Mouse (Mus musculus): ENCODE results near the gene Rbm48. TPM values are rescaled to one million over a fixed set of nuclear protein-coding genes. Genes with fewer than 3 reads are reported as not detected.
"Not testable (repeated sequence)": the region's sequence is repeated elsewhere in the genome, so short reads cannot be mapped to it uniquely, and the experiment has no call there.

Gene Rbm48
- total RNA-seq (2021) = 10 to 100 TPM in 1 of 2 experiments, 1 to 10 TPM in 1; 8.0 to 11.6 TPM
- long read RNA-seq, experiment 1, transcript Rbm48-201 (5 exons, 2,368 nt) = major isoform, 9 of 10 reads
- long read RNA-seq, experiment 1, partial matches to known transcripts = 0 of 10 reads
- long read RNA-seq, experiment 1, other reads (novel, unspliced or antisense) = 1 of 10 reads
- long read RNA-seq, experiment 2, partial matches to known transcripts = 0 of 5 reads
- long read RNA-seq, experiment 2, other reads (novel, unspliced or antisense) = 1 of 5 reads

DNA sequence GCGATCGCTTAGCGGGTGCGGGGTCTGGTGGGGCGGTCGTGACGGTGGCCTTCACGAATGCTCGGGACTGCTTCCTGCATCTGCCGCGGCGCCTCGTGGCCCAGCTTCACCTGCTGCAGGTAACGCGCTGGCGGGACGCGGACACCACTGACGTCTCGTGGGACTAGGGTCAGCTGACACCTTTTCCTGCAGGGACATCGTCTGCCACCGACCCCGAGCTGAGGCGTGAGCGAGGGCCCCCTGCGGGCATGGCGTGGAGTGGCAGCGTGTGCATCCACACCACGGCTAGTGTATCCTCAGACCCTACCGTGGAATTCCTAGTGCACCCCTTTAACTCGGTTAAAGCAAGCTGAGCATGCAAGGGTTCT lies at the start of gene Rbm48:
Rbm48 (minus strand) TSS at position 187 of the 368 bp plus-strand sequence.
- peak; percentile 88 for DNase-seq

DNA sequence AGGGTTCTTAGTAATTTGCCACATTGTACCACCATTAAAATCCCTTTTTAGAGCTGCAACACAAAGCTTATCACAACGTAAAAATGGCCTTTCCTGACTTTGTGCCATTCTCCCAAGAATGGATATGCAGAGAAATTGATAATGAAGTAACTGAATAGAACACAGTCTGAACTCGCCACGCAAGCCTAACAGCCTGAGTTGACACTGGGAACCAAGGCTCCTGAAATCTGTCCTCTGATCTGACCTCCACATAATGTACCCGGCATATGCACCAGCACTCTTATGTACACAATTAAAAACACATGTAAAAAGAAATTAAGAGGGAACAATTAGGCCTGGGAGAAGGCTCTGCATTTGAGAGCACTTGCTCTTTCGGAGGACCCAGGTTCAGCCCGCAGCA lies 48.9 kb upstream of the Rbm48 start:
- no peak for DNase-seq

DNA sequence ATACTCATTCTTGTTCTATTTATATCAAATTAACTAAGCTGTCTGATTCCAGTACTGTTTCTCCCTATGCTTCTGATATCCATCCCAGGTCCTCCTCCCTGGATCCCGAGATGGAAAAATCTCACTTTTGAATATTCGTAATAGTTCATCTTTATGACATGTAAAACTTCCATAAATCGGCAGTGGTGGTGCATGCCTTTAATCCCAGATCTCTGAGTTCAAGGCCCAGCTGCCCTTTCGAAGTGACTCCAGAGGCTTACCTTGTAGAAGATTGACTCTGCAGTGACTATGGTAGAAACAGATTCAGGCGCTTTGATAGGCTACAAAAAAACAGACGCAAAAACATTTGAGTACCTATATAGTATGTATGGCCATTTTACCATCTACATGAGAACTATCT lies 48.2 kb upstream of the Rbm48 start:
- DNase-seq = no peak

DNA sequence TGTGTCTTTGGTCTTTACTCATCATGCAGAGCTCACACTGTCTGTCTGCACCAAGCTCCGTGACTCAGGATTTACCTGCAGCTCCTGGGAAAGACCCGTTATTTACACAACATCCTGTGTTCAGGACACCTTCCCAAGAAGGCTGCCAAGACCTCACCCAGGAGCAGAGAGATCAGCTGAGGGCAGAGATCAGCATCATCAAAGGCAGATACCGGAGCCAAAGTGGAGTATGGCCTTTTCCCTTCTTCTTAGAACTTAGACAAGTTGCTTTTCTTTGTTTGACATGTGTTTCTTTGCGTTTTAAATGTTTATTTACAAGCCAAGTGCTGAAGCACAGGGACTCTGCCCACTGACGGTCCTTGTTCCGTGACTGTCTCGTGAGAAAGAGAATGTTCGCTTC lies 38.9 kb upstream of the Rbm48 start:
- DNase-seq = no peak

DNA sequence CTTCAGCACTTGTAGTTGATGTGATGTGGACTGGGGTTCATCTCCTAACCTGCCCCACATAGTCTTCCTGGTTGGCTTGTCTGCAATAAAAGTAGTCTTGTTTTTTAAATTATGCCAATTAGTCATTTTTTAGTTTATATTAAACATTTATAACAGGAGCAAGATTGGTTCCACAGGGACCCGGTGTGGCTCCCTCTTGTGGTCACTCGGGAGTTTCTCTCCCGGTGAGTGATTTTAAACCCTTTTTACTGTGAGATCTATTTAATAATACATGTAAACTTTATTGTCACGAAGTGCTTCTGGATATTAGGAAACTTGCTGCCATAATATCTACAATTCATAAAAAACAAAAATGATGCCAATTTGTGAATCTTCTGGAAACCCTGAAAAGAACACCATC lies 37.6 kb upstream of the Rbm48 start:
- DNase-seq = no peak

DNA sequence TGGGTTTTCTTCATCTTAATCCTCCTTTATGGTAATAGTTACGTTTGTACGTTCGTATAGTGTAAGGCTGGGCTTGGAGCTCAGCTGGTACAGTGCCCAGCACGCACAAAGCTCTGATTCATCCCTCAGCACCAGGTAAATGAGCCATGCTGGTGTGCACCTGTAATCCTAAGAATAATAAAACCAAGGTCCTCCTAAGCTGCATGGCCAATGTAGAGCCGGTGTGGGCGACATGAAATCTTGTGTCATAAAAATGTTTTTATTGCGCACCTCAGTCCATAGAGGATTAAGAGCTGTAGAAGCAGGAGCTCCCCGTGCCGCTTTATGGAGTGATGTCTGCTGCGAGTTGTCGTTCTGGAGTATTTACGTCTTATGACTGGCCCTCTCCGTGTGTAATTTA lies 36.9 kb upstream of the Rbm48 start:
- no peak for DNase-seq

DNA sequence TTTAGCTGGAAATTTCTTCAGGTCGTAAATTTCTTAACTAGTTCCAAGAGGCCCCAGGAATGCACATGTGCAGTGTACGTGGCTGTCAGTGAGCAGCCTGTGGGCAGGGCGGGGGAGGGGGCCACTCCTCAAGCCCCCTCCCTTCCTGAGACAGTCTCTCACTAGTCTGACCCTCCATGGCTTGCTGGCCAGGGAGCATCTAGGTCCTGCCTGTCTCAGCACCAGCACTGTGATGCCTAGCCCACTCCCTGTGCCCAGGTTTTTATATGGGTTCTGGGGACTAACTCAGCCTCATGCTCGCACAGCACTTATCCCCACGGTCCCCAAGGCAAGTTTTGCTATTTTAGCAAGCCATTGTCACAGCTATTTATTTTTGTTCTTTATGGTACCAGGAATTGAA lies 35.9 kb upstream of the Rbm48 start:
- DNase-seq = no peak

DNA sequence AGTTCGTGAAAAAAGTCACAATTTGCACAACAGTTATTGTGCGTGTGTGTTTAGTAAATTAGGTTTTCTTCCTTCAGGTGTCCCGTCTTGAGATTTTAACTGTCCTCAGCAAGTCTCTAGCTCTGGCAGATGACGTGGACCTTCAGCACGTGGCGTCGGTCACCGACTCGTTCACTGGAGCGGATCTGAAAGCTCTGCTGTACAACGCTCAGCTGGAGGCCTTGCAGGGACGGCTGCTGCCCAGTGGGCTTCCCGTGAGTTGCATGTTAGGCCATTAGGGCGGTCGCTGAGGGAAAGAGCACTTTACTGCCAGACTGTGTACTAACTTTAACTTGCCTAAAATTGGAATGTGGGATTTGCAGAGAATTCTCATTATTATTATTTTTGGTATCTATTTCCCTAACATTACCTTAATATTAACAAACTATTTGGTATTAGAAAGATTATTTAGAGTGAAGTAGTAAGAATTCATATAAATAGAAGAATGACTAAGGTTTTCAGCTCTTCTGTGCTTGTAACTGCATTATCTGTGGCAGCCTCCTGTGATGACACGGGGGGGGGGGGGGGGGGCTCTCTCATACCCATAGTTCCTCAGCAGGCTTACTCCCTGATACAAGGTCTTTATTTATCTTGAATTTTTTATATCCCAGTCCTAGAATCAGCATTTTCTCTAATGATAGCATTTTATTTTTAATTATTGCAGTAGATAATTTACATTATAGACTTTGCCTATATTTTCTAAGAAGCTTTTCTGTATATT lies 35.3 kb upstream of the Rbm48 start:
- DNase-seq = no peak

DNA sequence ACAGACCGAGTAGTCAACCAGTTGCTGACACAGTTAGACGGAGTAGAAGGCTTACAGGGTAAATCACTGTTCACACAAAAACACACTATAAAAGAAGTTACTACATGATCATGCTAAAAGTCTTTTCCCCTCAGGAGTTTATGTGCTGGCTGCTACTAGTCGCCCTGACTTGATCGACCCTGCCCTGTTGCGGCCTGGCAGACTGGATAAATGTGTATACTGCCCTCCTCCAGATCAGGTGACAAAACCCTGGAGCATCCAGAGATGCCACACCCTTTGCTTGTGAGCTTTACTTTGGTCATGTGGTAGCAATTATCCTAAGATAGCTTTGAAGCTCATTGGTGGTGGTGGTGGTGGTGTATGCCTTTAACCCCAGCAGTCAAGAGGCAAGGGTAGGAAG lies 33.7 kb upstream of the Rbm48 start:
- DNase-seq = no peak

DNA sequence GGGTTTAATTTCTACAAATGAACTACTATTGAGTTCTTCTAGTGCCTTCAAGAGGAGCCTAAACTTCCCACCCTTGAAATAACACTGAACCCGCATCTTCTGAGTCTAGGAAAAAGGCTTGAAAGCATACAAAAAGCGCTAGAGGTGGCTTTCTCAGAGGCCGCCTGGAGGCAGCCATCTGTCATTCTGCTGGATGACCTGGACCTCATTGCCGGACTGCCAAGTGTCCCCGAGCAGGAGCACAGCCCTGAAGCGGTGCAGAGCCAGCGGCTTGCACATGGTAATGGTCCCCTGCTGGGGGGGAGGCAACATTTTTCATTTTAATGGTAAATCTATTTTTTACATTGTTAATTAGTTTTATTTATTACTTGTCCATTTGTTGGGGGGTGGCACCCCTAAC lies 24.1 kb upstream of the Rbm48 start:
- DNase-seq = no peak

DNA sequence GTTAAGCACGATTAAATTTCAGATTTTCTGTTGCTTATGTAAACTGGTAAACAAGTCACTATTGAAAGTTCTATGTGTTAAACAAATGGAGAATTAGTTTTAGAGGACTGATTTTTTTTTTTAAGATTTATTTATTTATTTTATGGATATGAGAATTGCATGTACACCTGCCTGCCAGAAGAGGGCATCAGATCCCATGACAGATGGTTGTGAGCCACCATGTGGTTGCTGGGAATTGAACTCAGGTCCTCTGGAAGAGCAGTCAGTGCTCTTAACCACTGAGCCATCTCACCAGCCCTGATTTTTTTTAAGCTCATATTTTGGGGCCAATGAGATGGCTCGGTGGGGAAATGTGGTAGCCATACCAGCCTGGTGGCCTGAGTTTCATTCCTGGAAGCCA lies 15.4 kb upstream of the Rbm48 start:
- not testable (repeated sequence) for DNase-seq

DNA sequence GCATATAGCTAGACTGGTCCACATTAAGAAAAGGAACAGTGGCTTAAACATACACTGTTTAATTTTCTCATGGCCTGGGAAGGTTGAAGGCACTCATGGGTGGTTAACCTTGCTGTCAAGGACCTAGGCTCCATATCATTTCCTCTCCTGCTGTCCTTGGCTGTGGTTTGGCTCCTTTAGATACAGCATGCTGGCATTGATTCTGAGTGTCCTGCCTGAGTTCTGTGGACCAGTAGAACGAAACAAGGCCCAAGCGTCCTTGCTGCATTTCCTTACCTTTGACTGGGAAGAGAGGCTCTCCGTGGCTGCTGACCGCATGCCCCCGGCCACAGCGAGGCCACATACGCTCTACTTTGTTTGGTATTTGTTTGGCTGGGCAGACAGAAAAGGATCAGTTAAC lies 12.9 kb upstream of the Rbm48 start:
- DNase-seq = peak; percentile 6

DNA sequence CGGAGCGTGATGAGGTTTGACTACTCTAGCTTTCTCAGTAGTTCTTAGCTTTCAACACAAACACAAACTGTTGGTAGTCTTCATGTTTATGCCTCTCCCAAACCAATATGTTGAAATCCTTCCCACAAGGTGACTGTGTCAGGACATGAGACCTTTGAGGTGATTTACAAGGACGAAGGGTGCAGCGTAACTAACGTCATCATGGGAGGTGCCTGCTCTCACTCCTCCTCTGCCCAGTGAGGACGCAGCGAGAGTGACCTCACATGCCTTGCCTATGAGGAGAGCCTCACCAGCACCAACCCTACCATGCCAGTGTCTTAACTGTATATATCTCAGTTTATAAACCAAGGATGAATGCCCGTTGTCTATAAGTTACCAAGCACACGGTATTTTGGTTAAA lies 10.7 kb upstream of the Rbm48 start:
- DNase-seq = no peak

DNA sequence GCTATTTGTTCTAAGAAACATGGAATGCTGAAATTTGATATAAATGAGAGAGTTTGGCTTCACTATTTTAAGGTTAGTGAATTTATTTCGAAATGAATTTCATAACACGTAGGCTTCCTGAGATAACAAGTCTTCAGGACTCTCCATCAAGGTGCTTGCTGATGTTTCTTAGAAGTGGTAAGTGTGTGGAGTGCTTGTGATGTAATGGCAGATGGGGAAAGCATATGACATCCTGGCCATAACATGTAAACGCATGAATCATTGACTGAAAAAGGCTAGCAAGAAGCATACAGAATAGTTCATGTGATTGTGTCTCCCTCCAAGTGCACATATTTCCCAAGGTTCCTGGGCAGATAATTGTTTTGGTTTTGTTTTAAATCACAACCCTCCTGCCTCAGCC lies 4.4 kb upstream of the Rbm48 start:
- DNase-seq = no peak

DNA sequence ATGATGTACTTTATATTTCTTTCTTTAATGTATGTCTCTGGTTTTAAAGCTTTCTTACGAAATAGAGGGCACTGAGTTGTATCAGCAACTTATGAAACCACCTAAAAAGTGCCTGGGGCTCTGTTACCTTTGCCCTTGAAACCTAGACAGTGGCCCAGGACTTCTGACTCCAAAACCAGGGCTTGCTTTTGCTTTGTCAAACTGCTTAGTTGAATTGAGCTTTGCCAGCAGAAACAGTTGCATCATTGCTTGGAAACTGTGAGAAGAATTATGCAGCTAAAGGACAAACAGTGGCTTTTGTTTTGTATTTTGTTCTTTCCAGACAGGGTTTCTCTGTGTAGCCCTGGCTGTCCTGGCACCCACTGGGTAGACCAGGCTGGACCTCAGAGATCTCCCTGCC lies 3.9 kb upstream of the Rbm48 start:
- peak; percentile 42 for DNase-seq

DNA sequence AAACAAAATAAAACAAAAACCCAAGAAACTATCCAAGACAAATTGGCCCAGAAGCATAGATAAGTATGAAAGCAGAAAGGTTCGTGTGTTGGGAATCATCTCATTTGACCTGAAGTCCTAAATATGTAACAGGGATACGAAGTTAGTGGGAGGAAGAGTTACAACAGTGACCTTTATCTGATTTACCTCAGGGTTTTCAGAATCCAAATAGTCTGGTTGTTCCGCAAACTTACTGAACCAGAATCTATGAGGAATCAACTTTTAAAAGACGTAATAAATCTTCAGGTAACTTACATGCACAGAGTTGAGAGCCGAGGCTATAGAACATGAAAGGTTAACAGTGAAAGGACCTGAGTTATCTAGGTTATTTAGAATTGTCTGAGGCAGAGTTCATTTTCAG lies 2.4 kb upstream of the Rbm48 start:
- no peak for DNase-seq

DNA sequence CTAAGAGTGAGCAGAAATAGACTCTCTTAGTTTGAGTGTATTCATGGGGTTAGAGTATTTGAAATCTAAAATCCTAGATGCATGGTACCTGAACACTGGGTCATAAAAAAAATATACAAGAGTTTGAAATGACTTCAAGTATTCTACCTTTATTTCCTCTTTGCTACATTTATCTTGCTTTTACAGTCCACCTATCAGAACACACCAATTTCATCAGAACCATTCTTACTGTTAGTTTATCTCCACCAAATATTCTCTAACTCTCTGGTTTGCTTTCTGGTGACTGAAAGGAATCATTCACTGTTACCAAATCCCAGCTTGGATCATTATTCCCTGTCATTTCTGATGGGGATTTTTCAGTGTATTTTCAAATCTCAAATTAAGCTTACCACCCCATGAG lies 786 bp upstream of the Rbm48 start:
- no peak for DNase-seq

DNA sequence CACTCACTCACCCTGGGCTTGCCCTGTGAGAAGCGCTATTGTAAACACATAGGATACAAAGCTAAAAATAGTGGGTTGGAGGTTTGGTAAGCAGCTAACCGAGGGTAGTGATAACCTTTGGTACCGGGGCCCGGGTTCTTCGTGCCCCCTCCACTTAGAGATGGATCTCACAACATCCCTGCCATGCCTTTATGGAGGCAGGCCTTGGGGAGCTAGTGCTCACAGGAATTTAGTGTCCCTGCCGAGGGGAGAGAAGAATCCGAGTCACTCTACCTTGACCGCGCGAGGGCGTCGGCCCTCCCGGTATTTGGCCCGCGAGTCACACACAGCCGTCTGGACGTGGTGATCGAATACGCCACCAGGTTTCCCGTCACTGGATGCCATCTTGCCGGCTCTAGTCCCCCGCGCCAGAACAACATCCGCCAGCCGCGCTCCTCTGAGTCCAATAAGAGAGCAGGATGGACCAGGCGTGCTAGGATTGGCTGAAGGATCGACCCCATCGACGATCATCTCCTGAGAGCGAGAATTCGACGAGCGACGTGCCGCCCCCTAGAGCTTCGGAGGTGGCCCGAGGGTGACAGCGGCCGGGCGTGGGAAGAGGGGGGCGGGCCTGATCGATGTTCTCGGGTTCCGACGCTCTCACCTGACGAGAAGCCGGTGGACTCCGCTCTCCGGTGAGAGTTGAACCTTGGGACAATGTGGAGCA lies 539 bp downstream of the Rbm48 start, which contains the start of gene Pex1:
Pex1 (plus strand) TSS at position 374 of the 706 bp plus-strand sequence.
- DNase-seq = peak; percentile 96

DNA sequence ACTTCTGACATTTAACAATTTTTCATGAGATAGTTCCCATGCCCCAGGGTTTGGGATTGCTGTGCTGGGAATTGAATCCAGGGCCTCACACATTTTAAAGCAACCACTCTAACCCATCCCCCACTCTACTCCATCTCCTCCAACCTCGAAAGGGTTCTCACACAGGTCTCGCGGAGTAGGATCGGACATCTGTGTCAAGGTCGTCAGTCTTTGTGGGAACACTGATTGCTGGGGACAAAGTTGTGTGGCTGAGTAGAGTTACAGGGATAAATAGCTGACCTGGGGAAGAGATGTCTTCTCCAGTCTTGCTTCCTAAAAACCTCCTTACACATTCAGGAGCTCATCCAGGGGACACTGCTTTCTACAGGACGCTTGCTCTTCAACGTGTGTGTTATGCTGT lies 17.3 kb downstream of the Rbm48 start:
- no peak for DNase-seq

DNA sequence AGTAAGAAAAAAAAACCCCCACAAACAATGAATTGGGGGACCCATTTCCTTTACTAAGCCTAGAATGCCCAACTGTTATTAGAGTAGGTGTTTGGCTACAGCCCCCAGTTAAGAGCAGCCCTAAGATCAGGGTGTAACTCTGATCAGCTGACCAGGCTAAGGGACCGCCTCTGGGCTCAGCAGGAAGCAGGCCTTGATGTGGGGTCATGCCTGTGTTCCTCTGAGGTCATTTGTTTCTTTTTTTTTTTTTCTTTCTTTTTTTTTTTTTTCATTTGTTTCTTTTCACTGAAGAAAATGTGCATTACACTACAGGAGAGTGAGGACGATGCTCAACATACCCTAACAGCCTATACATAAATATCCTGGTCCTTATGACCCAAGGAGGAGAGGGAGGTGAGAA lies 18.4 kb downstream of the Rbm48 start:
- no peak for DNase-seq

DNA sequence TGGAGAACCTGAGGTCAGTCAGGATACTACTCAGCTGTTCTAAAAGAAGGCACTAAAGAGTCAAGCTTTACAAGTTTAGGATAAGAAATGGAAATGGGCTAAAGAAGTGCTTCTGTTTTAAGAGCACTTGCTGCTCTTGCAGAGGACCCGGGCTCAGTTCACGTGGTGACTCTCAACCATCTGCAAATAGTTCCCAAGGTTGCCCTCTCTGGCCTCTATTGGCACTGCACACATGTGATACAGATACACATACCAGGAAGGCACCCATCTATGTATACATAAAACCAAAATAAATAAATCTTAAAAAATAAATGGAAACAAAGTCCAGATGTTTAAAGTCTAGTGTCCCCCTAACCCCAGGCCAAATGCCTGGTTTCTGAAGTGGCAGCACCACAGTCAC lies 21.6 kb downstream of the Rbm48 start:
- DNase-seq = no peak

DNA sequence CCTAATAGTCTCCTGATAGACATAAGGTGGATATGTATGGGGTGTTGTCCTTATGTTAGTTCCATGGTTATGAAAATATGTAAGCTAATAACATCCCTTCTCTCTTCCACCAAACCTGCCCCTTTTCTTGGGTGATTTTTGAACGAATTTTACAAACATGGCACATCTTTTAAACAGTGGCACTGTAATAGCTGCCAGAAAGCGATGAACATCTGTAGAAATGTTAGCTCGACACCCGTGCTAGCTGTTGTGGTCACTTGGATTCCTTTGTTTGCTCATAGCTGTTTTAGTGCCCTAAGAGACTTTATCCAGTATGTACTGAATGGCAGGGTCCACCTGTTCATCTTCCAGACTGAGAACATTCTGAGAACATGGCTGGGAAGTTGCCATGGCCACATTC lies 25.1 kb downstream of the Rbm48 start, which contains the start of gene 1700109H08Rik:
1700109H08Rik (plus strand) TSS at position 301 of the 400 bp plus-strand sequence.
- DNase-seq = no peak

DNA sequence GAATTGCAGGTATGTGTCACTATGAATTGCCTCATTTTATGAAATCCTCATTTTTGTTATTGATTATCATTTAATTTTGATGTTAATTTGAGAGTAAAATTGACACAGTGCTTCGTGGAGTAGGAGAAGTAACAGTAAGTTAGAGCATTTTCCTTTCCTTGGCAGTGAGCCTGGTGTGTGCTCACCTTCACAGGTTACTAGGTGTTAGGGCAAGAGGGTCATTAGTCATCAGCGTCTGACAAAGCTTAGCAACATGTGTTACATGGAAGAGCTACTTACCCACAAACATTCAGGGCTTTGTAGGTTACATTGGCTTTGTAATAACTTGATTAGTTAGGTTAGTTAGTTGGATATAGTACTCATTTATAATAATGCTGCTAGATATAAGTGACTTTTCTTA lies 42.2 kb downstream of the Rbm48 start:
- no peak for DNase-seq

Measured in adrenal gland, postnatal 10 days (tissue).